In genomic region chrX:56650885-56651284, GRCm38 (mm10) we compare ENCODE assay signal across 14 mouse cellular contexts. TPM values are rescaled to one million over a fixed set of nuclear protein-coding genes. Genes with fewer than 3 reads are reported as not detected.
DNase-seq lines count a peak whose midpoint lies in the region; ATAC-seq lines count a peak whose summit lies in the region.
"Had no signal": no experiment of that assay in that cellular context is flagged by ENCODE, and none has a peak within 500 bp of the region (broad histone marks: within the 10 kb centered on the region; RNA-seq: fewer than 3 reads in every experiment).

No protein-coding gene starts in this region.

- peak; percentile 35 for DNase-seq in gastrocnemius, adult 18-20 months (ENCODE audit: low spot score)
- DNase-seq in gastrocnemius, postnatal 4 days (ENCODE audit: low spot score in 2 of 2) = no peak
- peak; percentile 65 for DNase-seq in 3T3-L1 (ENCODE audit: low read depth, low spot score)
- DNase-seq in fat pad, adult 2 months (ENCODE audit: extremely low read depth, low read depth, low spot score) = peak; percentile 28
- DNase-seq in embryo, embryonic 11 days = no peak
- no peak for DNase-seq in urinary bladder, postnatal 4 days (ENCODE audit: low spot score in 2 of 2)
- DNase-seq: cerebellum, adult 18-20 months; gastrocnemius, postnatal 10 days; left cerebral cortex, postnatal 4 days; liver, postnatal 0 days had no signal

- H3K9me3 ChIP-seq in lung, embryonic 15.5 days = no peaks in the 10 kb centered on the region
- H3K9me3 ChIP-seq in intestine, embryonic 16.5 days (ENCODE audit: control insufficient read depth, low read length) = no peaks in the 10 kb centered on the region
- H3K9me3 ChIP-seq: embryonic facial prominence, embryonic 15.5 days had no signal

- no peak overlapping the region for H3K9ac ChIP-seq in lung, embryonic 15.5 days
- no peak overlapping the region for H3K9ac ChIP-seq in intestine, embryonic 16.5 days (ENCODE audit: low read depth, low read length)
- H3K9ac ChIP-seq: embryonic facial prominence, embryonic 15.5 days; liver, postnatal 0 days had no signal

- H3K4me1 ChIP-seq in lung, embryonic 15.5 days = peaks cover 7% of the 10 kb centered on the region; the same call in 1 of the 2 replicates
- no peaks in the 10 kb centered on the region for H3K4me1 ChIP-seq in intestine, embryonic 16.5 days (ENCODE audit: control insufficient read depth, insufficient read depth, low read length)
- H3K4me1 ChIP-seq: embryonic facial prominence, embryonic 15.5 days had no signal

- no peaks in the 10 kb centered on the region for H3K36me3 ChIP-seq in lung, embryonic 15.5 days
- no peaks in the 10 kb centered on the region for H3K36me3 ChIP-seq in intestine, embryonic 16.5 days (ENCODE audit: control insufficient read depth, insufficient read depth, low read length)
- H3K36me3 ChIP-seq: embryonic facial prominence, embryonic 15.5 days had no signal

- H3K27ac ChIP-seq in lung, embryonic 15.5 days = peak overlapping the region; percentile 62
- no peak overlapping the region for H3K27ac ChIP-seq in intestine, embryonic 16.5 days (ENCODE audit: low read length)
- H3K27ac ChIP-seq: embryonic facial prominence, embryonic 15.5 days; layer of hippocampus, adult 2 months had no signal

- no peak overlapping the region for H3K4me2 ChIP-seq in lung, embryonic 15.5 days
- no peak overlapping the region for H3K4me2 ChIP-seq in intestine, embryonic 16.5 days (ENCODE audit: low read depth, low read length)
- H3K4me2 ChIP-seq: embryonic facial prominence, embryonic 15.5 days had no signal

- WGBS in lung, embryonic 15.5 days = 63% methylated on average over 6 of the region's 6 CpGs
- WGBS in intestine, embryonic 16.5 days = 69% methylated on average over 6 of the region's 6 CpGs

- no peak overlapping the region for H3K4me3 ChIP-seq in lung, embryonic 15.5 days
- no peak overlapping the region for H3K4me3 ChIP-seq in intestine, embryonic 16.5 days (ENCODE audit: low read length)
- H3K4me3 ChIP-seq: embryonic facial prominence, embryonic 15.5 days; layer of hippocampus, adult 2 months had no signal

- ATAC-seq in lung, embryonic 15.5 days (ENCODE audit: borderline replicate concordance, extremely low read depth, low FRiP score, low TSS enrichment) = 0 out of 2 replicates have a peak, but pooled peaks have one; percentile 13
- no peak for ATAC-seq in intestine, embryonic 16.5 days
- ATAC-seq: liver, postnatal 0 days had no signal

- no peaks in the 10 kb centered on the region for H3K27me3 ChIP-seq in lung, embryonic 15.5 days
- H3K27me3 ChIP-seq in intestine, embryonic 16.5 days (replicated peaks; ENCODE audit: control insufficient read depth, insufficient read depth, low read length) = no peaks in the 10 kb centered on the region
- H3K27me3 ChIP-seq: embryonic facial prominence, embryonic 15.5 days had no signal

RNA-seq across cellular contexts. Expression of gene Slc9a6, which starts 41.3 kb away (rescaled TPM):
- total RNA-seq in gastrocnemius, adult 18-20 months (2021) = 10 to 100 TPM; 25.1 to 26.3 TPM
- total RNA-seq in gastrocnemius, postnatal 4 days (2021) = 10 to 100 TPM; 17.5 to 18.8 TPM
- polyA plus RNA-seq in lung, embryonic 15.5 days (2015; fragmentation: Nextera tagmentation; extraction: Ambion mirVana) = 10.4 and 11.8 TPM in 2 replicates
- polyA plus RNA-seq in intestine, embryonic 16.5 days (2015; fragmentation: Nextera tagmentation; extraction: Ambion mirVana) = 10.4 and 11.0 TPM in 2 replicates

RNA-seq across cellular contexts. Expression of gene Mmgt1, which starts 53.0 kb away (rescaled TPM):
- total RNA-seq in gastrocnemius, adult 18-20 months (2021) = 10 to 100 TPM; 24.2 to 25.8 TPM
- total RNA-seq in gastrocnemius, postnatal 4 days (2021) = 10 to 100 TPM; 15.5 to 16.4 TPM
- 25.1 and 26.8 TPM in 2 replicates for polyA plus RNA-seq in lung, embryonic 15.5 days (2015; fragmentation: Nextera tagmentation; extraction: Ambion mirVana)
- polyA plus RNA-seq in intestine, embryonic 16.5 days (2015; fragmentation: Nextera tagmentation; extraction: Ambion mirVana) = 20.4 and 20.6 TPM in 2 replicates

Comparison
In these comparisons a context has a peak if more than half of its experiments do, and no peak if none do; other contexts are left out.
1. DNase-seq: peak in gastrocnemius, adult 18-20 months (single experiment), 3T3-L1 (single experiment) and fat pad, adult 2 months (single experiment); none in gastrocnemius, postnatal 4 days (0 of 2), embryo, embryonic 11 days (single experiment) and urinary bladder, postnatal 4 days (0 of 2).